Mouse (Mus musculus) CD4-positive naive resting alpha-beta T cell, adult 76 days (primary cell): ENCODE data around the gene Ptprf. TPM values are rescaled to one million over a fixed set of nuclear protein-coding genes. Genes with fewer than 3 reads are reported as not detected.

Source experiments
- total RNA-seq: library from RNA; stranded (reverse); gene quantifications from one replicate; pipeline ENCODE4 v1.2.4, GENCODE M21; 2023

The Ptprf gene
- 4.2 TPM for total RNA-seq

GRCm38 (mm10) chr4:118291231-118291630 is at the start of gene Ptprf:
TSS of gene Ptprf (minus strand) at chr4:118291405.

GRCm38 (mm10) chr4:118179467-118180300 is 111.5 kb downstream of the Ptprf start, which contains the start of gene Kdm4a:
TSS of gene Kdm4a (minus strand) at chr4:118180043.

Other genes with a start within 250 kb of the Ptprf start
- gene St3gal3, start 156.5 kb downstream of the Ptprf start, total RNA-seq, result 11.4 TPM
- gene Kdm4a, start 111.4 kb downstream of the Ptprf start, total RNA-seq, result 55.0 TPM
- 78.7 TPM for gene Szt2, start 117.9 kb upstream of the Ptprf start, total RNA-seq
- 75.2 TPM for gene Med8, start 117.9 kb upstream of the Ptprf start, total RNA-seq
- gene Elovl1, start 136.7 kb upstream of the Ptprf start, total RNA-seq, result 33.0 TPM
- gene Cdc20, start 145.9 kb upstream of the Ptprf start, total RNA-seq, result 2.8 TPM
- gene Mpl, start 166.1 kb upstream of the Ptprf start, total RNA-seq, result 0.32 TPM
- gene Tie1, start 198.7 kb upstream of the Ptprf start, total RNA-seq, result not detected
- gene 2610528J11Rik, start 235.6 kb upstream of the Ptprf start, total RNA-seq, result not detected